Mouse (Mus musculus): ENCODE measurements at regions not wholly inside any gene's neighbourhood (a gene's known extent, or its start where the extent isn't known, plus 50 kb on each side); places are given as distances from the start of the nearest gene placed in this dataset.
A peak's percentile ranks its signal among the peaks of the same experiment; 100 is the strongest.

GRCm38 (mm10) chr6:13305873-13306272, 81.1 kb upstream of the Vwde start:
- DNase-seq (ENCODE audit: low spot score): no peak

- DNase-seq (ENCODE audit: low spot score): no peak
Observed at GRCm38 (mm10) chr6:13298171-13298570, 73.4 kb upstream of the Vwde start.

GRCm38 (mm10) chr6:13297110-13297509, 72.3 kb upstream of the Vwde start:
- DNase-seq (ENCODE audit: low spot score): no peak

GRCm38 (mm10) chr6:13296041-13296440, 71.3 kb upstream of the Vwde start:
- no peak for DNase-seq (ENCODE audit: low spot score)

- DNase-seq (ENCODE audit: low spot score): no peak
Observed at GRCm38 (mm10) chr6:13294393-13294792, 69.6 kb upstream of the Vwde start.

GRCm38 (mm10) chr6:13288500-13288899, 63.7 kb upstream of the Vwde start:
- no peak for DNase-seq (ENCODE audit: low spot score)

- no peak for DNase-seq (ENCODE audit: low spot score)
Observed at GRCm38 (mm10) chr6:13287812-13288211, 63.0 kb upstream of the Vwde start.

- DNase-seq (ENCODE audit: low spot score): peak; percentile 42
Observed at GRCm38 (mm10) chr6:13286542-13287273, 61.9 kb upstream of the Vwde start.

- peak; percentile 47 for DNase-seq (ENCODE audit: low spot score)
Observed at GRCm38 (mm10) chr6:13280835-13281234, 56.1 kb upstream of the Vwde start.
